ENCODE assay signal across 8 mouse cellular contexts in genomic region chr10:79664131-79664665, GRCm38 (mm10). TPM values are rescaled to one million over a fixed set of nuclear protein-coding genes. Genes with fewer than 3 reads are reported as not detected.
A peak's percentile ranks its signal among the peaks of the same experiment; 100 is the strongest.
DNase-seq lines count a peak whose midpoint lies in the region; ATAC-seq and TF ChIP-seq lines count a peak whose summit lies in the region.

Gene Madcam1, plus strand, starts transcription at chr10:79664559.

- peak; percentile 66 for TF ChIP-seq CTCF in bone marrow macrophage, adult 2 months (IDR thresholded peaks at IDR 0.05; ENCODE audit: low read depth, low read length)

- H3K9ac ChIP-seq in embryonic facial prominence, embryonic 13.5 days = no peak within 1 kb of the TSS
- H3K9ac ChIP-seq in intestine, embryonic 16.5 days (ENCODE audit: low read depth, low read length) = no peak within 1 kb of the TSS
- H3K9ac ChIP-seq in liver, embryonic 12.5 days = no peak within 1 kb of the TSS

- H3K9me3 ChIP-seq in embryonic facial prominence, embryonic 13.5 days = no peaks in the 10 kb centered on the region
- H3K9me3 ChIP-seq in intestine, embryonic 16.5 days (ENCODE audit: control insufficient read depth, low read length) = no peaks in the 10 kb centered on the region
- no peaks in the 10 kb centered on the region for H3K9me3 ChIP-seq in liver, embryonic 12.5 days (replicated peaks)

- no peaks in the 10 kb centered on the region; the same call in 1 of the 2 replicates for H3K27me3 ChIP-seq in embryonic facial prominence, embryonic 13.5 days
- H3K27me3 ChIP-seq in intestine, embryonic 16.5 days (replicated peaks; ENCODE audit: control insufficient read depth, insufficient read depth, low read length) = no peaks in the 10 kb centered on the region
- 0 out of 2 replicates have a peak, but pooled peaks cover 8% of the 10 kb centered on the region for H3K27me3 ChIP-seq in liver, embryonic 12.5 days (replicated peaks)

- no peak for TF ChIP-seq POLR2A in bone marrow macrophage, adult 2 months (IDR thresholded peaks at IDR 0.05; ENCODE audit: borderline replicate concordance, low read depth, low read length)

- H3K27ac ChIP-seq in bone marrow macrophage, adult 2 months (ENCODE audit: insufficient read depth, low read depth, low read length) = no peak within 1 kb of the TSS
- H3K27ac ChIP-seq in embryonic facial prominence, embryonic 13.5 days = no peak within 1 kb of the TSS
- no peak within 1 kb of the TSS for H3K27ac ChIP-seq in intestine, embryonic 16.5 days (ENCODE audit: low read length)
- no peak within 1 kb of the TSS for H3K27ac ChIP-seq in liver, embryonic 12.5 days

- ATAC-seq in embryonic facial prominence, embryonic 13.5 days (ENCODE audit: insufficient number of reproducible peaks, insufficient read depth, low FRiP score, low TSS enrichment, low read depth) = no peak
- 0 out of 2 replicates have a peak, but pooled peaks have one; percentile 7 for ATAC-seq in intestine, embryonic 16.5 days
- peak; percentile 28 for ATAC-seq in liver, embryonic 12.5 days
- peak; percentile 49 for ATAC-seq in neutrophil, adult 5-6 weeks (ENCODE audit: extremely low read depth, insufficient number of reproducible peaks, low FRiP score, poor library complexity, severe bottlenecking)

- no peak within 1 kb of the TSS for H3K4me2 ChIP-seq in embryonic facial prominence, embryonic 13.5 days
- no peak within 1 kb of the TSS for H3K4me2 ChIP-seq in intestine, embryonic 16.5 days (ENCODE audit: low read depth, low read length)
- no peak within 1 kb of the TSS for H3K4me2 ChIP-seq in liver, embryonic 12.5 days

- WGBS in embryonic facial prominence, embryonic 13.5 days = 6% methylated on average over 13 of the region's 13 CpGs
- WGBS in intestine, embryonic 16.5 days = 8% methylated on average over 13 of the region's 13 CpGs
- WGBS in liver, embryonic 12.5 days (ENCODE audit: insufficient replicate concordance) = 18% methylated on average over 13 of the region's 13 CpGs

- no peak within 1 kb of the TSS for H3K4me3 ChIP-seq in bone marrow macrophage, adult 2 months (ENCODE audit: insufficient read depth, low read length)
- no peak within 1 kb of the TSS for H3K4me3 ChIP-seq in embryonic facial prominence, embryonic 13.5 days
- H3K4me3 ChIP-seq in intestine, embryonic 16.5 days (ENCODE audit: low read length) = 0 out of 2 replicates have a peak within 1 kb of the TSS, but pooled peaks have one; percentile 2
- no peak within 1 kb of the TSS for H3K4me3 ChIP-seq in liver, embryonic 12.5 days

- H3K4me1 ChIP-seq in bone marrow macrophage, adult 2 months (ENCODE audit: control insufficient read depth, insufficient read depth, low read length) = peaks cover 8% of the 10 kb centered on the region
- no peaks in the 10 kb centered on the region for H3K4me1 ChIP-seq in embryonic facial prominence, embryonic 13.5 days
- no peaks in the 10 kb centered on the region for H3K4me1 ChIP-seq in intestine, embryonic 16.5 days (ENCODE audit: control insufficient read depth, insufficient read depth, low read length)
- peaks cover 18% of the 10 kb centered on the region for H3K4me1 ChIP-seq in liver, embryonic 12.5 days

- H3K36me3 ChIP-seq in embryonic facial prominence, embryonic 13.5 days = no peaks in the 10 kb centered on the region
- H3K36me3 ChIP-seq in intestine, embryonic 16.5 days (ENCODE audit: control insufficient read depth, insufficient read depth, low read length) = no peaks in the 10 kb centered on the region
- H3K36me3 ChIP-seq in liver, embryonic 12.5 days = no peaks in the 10 kb centered on the region

- DNase-seq in kidney, adult 18-20 months = peak; percentile 76
- no peak for DNase-seq in kidney, adult 11 months
- DNase-seq in thymus, postnatal 0 days (ENCODE audit: low spot score) = peak; percentile 57

RNA-seq across cellular contexts. Expression of gene Madcam1, which starts in this region (rescaled TPM):
- not detected in 2 replicates for polyA plus RNA-seq in bone marrow macrophage, adult 2 months (2012; ENCODE audit: insufficient read depth, insufficient read length, missing spikeins)
- polyA plus RNA-seq in embryonic facial prominence, embryonic 13.5 days (2015; fragmentation: Nextera tagmentation; extraction: Ambion mirVana) = 11.3 and 11.8 TPM in 2 replicates
- polyA plus RNA-seq in intestine, embryonic 16.5 days (2015; fragmentation: Nextera tagmentation; extraction: Ambion mirVana) = 27.4 and 31.8 TPM in 2 replicates
- 0.32 and 0.54 TPM in 2 replicates for polyA plus RNA-seq in liver, embryonic 12.5 days (2016; fragmentation: Nextera tagmentation; extraction: Ambion mirVana)
- total RNA-seq in neutrophil, adult 5-6 weeks (2017) = not detected in 2 replicates
- 2.4 and 3.4 TPM in 2 replicates for polyA plus RNA-seq in thymus, postnatal 0 days (2015; fragmentation: Nextera tagmentation; extraction: Ambion mirVana)

Comparison
In these comparisons a context has a peak if more than half of its experiments do, and no peak if none do; other contexts are left out.
1. Peak in ATAC-seq in liver, embryonic 12.5 days; RNA of the gene not detected or under 1 TPM.
2. Peak in ATAC-seq in neutrophil, adult 5-6 weeks; RNA of the gene not detected or under 1 TPM.